Mouse (Mus musculus) lung, adult 2 months (tissue): ENCODE measurements at regions not wholly inside any gene's neighbourhood (a gene's known extent, or its start where the extent isn't known, plus 50 kb on each side); places are given as distances from the start of the nearest gene placed in this dataset.

Source experiments
- CTCF ChIP-seq: fragments of 200-500 bp; IDR thresholded peaks from 2 replicates; pipeline ENCODE4 v1.5.1; 2011; ENCODE audit warnings: mild to moderate bottlenecking, low read length, control low read depth; ENCODE audit not compliant: insufficient read depth
- POLR2A ChIP-seq: fragments of 200-500 bp; IDR thresholded peaks from 2 replicates; pipeline ENCODE4 v1.6.1; 2011; ENCODE audit warnings: low read depth, mild to moderate bottlenecking, control low read depth, low read length, borderline replicate concordance; ENCODE audit errors: extremely low read depth

DNA sequence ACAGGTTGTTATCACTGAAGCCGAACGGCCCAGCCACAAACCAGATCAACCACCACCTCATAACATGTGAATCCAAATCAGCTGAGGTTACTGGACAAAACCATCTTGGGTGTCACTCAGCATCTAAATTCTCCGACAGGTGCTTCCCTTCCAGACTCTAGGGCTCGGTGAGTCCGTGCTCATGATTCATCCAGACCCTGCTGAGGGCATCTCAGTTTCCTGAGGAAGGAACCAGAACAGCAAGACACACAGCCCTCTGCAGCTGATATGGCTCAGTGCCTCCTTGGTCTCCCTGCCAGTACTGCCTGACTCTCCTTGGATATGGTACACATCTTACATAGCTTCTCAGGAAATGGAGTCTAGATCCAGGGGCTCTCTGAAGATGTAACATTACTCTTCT lies 51.6 kb upstream of the Adgrl4 start:
- TF ChIP-seq CTCF (no peak), POLR2A (no peak)
